Mouse (Mus musculus) cerebellum, adult 2 months (tissue): Measurements from ENCODE around the gene Csgalnact2.

Source experiments
- CTCF ChIP-seq: fragments of 200-500 bp; IDR thresholded peaks from 2 replicates; pipeline ENCODE4 v1.5.1; 2011; ENCODE audit warnings: low read depth, mild to moderate bottlenecking, control low read depth, low read length, moderate library complexity, borderline replicate concordance; ENCODE audit not compliant: insufficient read depth
- POLR2A ChIP-seq: fragments of 200-500 bp; IDR thresholded peaks from 2 replicates; pipeline ENCODE4 v1.6.1; 2011; ENCODE audit warnings: low read length, control low read depth, borderline replicate concordance; ENCODE audit not compliant: insufficient read depth

GRCm38 (mm10) chr6:118179316-118180084 lies 40.6 kb upstream of the Csgalnact2 start:
- TF ChIP-seq CTCF (peak; percentile 99), POLR2A (no peak)
